Mouse (Mus musculus) CD4-positive helper T cell, adult 2 months (primary cell): Measurements from ENCODE around the gene Ppp1r35.
"Not testable (repeated sequence)": the region's sequence is repeated elsewhere in the genome, so short reads cannot be mapped to it uniquely, and the experiment has no call there.

Experiments
- DNase-seq: peaks from one replicate; pipeline ENCODE4 v3.0.0-alpha.2; 2012; ENCODE audit warnings: low read depth, missing footprints, low spot score

Ppp1r35 gene

GRCm38 (mm10) chr5:137778635-137779034, at the start of gene Ppp1r35:
Ppp1r35 (plus strand) TSS chr5:137778849.
- DNase-seq = peak; percentile 97

DNA sequence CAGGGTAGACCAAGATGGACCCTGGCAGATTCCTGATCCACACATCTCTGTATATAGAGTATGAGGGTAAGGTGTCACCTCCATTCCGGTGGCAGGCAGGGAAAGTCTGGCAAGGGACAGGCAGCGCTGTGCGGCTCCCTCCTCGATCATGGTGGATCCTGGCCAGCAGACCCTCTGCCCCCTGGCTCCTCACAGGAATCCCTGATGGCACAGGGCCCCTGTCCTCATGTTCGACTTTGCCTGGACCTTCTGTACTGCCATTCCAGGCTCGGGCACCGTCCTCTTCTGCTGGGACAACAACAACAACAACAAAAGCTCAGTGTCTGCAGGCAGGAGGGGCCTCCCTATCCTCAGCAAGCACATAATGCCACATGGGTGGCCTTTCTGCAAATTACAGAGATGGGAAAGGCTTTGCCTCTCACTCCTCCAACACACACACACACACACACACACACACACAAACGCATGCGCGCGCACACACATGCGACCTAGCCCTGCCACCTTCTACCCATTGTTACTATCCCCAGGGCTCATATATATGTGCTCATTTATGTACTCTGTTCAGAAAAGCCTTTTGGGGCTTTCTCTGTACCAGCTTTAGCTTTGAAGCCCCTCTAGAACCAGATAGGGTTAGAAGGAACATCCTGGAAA, 44.9 kb upstream of the Ppp1r35 start:
- no peak for DNase-seq

DNA sequence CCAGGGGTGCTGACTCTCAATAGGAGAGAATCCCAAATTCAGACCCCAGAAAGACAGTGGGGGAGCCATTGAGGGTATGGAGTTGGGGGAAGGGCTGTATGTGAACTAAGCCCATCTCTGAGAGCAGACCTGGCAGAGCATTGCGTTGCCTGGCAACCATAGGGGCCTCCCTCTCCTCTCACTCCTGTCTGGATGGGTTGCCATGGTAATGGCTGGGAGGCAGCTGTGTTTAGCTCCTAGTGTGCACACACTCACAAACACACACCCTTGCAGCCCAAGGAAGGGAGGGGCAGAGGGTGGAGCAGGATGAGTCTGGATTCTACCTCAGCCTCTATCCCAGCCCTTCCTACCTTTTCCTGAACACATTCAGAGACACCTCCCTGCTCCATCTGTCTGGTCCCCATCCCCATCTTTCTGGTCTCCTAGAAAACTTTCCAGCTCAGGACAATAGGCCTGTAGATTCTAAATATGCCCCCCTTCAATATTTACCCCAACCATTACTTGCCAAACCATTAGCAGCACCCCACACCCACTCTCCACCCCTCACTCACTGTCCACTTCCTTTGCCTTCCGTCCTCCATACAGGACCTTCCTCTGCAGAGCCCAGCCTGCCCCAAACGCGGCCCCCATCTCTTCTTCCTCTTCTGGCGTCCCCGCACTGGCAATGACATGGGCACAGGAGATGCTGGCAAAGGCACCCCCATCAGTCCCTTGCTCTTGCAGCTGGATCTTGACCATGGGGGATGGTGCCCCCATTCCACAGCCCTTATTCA, 44.2 kb upstream of the Ppp1r35 start:
- DNase-seq = no peak

GRCm38 (mm10) chr5:137737400-137737940, 41.2 kb upstream of the Ppp1r35 start:
- DNase-seq = no peak

GRCm38 (mm10) chr5:137738516-137738915, 40.1 kb upstream of the Ppp1r35 start:
- no peak for DNase-seq

- DNase-seq = no peak
These were observed 39.2 kb upstream of the Ppp1r35 start for GRCm38 (mm10) chr5:137739471-137739870.

DNA sequence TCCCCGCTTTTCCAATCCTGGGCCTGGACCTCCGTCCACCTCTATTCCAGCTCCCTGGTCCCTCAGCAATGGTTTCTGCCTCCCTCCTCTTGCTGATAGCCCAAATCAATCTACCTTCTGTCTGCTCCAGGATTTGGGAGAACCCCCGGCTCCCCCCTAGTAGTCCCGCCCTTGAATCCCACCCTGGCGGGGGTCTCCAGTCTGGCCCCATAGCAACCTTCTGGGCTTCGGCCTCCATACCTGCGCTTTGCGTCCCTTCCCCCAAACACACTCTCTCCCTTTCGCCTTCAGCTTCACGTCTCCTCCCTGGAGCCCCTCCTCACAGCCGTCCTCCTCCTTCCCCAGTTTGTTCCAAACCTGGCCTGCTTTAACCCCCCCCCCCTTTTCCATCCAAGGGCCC, 38.1 kb upstream of the Ppp1r35 start:
- DNase-seq = no peak

DNA sequence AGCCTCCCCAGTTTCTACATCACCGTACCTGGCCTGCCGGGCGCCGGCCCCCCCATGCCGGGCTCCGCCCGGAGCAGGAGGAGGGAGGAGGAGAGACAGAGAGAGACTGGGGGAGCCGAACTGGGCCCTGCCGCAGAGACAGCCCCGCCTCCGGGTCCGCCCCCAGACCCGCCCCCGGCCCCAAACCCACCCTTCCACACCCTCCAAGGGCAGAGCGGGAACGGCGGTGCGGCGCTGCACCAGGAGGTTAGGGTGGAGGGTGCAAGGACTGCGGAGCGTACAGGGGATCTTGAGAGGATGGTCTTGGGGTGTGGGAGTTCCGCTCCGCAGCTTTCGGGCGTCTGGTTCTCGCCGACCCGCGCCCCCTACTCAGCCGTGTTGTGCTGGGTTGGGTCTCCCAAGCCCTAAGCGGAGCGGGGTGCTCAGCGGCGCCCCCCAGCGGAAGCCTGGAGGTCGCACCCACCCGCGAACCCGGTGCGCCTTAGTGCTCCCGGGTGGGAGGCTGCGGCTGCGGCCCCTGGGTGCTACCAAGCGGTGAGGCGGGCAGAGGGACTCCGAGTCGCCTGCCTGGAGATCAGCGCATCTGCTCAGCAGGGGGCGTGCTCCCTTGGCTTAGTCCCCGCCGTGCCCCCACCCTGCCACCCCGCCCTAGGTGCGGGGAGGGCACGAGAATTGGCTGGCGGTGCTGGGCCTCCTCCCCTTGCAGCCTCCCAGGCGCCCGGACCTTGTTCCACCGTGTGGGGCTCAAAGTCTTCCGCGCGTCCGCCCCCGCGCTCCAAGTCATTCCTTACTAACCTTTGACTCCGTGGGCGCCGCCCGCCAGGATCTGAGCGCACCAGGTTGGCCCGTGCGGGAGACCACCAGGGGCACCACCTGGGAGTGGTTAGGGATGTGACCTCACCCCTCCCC, 37.4 kb upstream of the Ppp1r35 start, which contains the start of gene Nyap1:
Gene Nyap1, minus strand, starts transcription at position 585 of the 909 bp plus-strand sequence.
- peak; percentile 87 for DNase-seq

- DNase-seq = no peak
These were observed 36.6 kb upstream of the Ppp1r35 start for GRCm38 (mm10) chr5:137742048-137742447.

- no peak for DNase-seq
These were observed 35.8 kb upstream of the Ppp1r35 start for GRCm38 (mm10) chr5:137742836-137743235.

DNA sequence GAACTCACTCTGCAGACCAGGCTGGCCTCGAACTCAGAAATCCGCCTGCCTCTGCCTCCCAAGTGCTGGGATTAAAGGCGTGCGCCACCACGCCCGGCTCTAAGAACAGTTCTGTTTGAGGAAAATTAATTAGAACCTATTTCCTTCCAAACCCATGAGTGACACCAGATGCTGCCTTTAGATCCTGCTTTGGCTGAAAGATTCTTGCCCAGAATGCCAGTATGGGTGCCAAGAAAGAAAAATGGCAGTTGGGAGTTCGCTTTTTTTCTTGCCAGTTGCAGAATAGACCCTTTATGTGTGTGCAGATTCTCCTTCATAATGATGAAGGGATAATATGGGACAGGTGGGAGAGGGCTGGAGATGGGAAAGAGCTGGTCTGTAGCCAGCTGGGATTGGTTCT, 34.5 kb upstream of the Ppp1r35 start:
- no peak for DNase-seq

DNA sequence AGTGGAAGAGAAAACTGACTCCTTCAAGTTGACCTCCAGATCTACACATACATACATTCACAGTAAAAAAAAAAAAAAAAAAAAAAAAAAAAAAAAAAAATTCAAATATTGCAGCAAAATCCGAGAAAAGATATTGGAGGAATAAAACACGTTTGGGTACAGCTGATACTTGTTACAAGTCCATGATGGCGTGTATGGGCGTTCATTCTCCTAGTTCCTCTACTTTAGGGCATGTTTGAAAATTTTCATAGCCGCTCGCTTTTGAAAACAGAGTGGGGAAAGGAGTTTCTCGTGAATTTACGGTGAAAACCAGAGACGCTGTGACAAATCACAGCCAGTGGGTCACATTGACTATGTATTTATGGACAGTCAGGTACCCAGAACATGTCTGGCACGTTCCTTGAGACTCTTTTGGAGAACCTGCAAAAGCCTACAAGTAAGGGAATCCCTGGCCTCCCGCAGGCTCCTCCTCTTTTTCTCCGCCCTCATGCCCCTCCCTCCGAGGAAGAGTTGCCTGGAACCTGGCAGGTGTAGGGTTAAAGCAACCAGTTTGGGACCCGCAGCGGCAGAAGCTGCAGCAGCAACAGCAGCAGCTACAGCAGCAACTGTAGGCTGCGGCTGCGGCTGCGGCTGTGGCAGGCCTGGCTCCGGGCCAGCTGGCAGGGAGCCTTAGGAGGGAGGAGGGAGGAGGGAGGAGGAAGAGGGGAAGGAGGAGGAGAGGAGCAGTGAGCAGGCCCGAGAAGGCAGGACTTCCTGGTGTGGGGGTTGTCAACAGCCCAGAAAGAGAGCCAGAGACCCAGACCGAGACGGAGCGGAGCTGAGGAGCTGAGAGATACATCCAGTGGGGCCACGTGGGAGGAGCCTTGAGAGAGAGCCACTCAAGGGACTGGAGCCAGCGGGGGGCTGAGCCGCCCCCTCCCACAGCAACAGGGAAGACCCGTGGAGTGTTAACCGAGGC, 33.2 kb upstream of the Ppp1r35 start, which contains the start of gene Tsc22d4:
Gene Tsc22d4, plus strand, starts transcription at position 517 of the 958 bp plus-strand sequence.
- peak; percentile 97 for DNase-seq

DNA sequence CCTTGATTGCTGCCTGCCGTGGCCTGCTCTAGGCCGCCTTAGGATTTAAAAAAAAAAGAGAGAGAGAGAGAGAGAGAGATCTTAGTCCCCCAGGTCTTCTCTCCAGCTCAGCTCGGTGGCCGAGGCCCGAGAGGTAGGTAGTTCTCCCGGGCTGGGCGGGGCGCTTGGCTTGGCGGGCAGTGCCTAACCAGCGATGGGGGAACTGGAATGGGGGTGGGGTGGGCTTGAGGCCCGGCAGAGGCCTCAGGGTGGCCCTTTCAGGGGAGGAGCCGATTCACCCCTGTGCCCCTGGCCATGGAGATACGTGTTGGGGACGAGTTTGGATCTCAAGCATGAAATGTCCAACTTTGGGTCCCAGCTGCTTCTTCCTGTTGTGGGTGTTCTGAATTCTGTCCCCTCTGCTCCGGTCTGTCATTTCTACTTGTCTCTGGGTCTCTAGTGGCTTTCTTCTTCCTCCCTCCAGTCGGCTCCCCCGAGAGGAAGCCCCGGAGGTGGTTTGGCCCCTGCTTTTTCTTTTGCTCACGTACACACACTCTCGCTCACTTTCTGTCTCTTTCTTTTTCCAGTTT, 32.3 kb upstream of the Ppp1r35 start:
- peak; percentile 70 for DNase-seq

DNA sequence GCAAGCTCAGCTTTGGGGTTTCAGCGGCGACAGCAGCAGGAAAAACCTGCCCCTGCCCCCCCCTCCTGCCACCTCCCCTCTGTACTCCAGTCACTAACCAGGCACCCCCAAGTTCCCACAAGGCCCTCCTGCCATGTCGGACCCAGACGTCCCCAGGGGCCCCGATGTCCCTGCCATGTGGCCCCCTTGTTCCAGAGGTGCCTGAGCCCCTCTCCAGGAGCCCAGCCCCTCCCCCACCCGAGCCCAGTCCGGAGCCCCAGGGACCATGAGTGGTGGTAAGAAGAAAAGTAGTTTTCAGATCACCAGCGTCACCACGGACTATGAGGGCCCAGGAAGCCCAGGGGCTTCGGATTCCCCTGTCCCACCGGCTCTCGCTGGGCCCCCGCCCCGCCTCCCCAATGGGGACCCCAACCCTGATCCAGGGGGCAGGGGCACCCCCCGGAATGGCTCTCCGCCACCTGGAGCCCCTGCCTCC, 31.8 kb upstream of the Ppp1r35 start:
- DNase-seq = no peak

DNA sequence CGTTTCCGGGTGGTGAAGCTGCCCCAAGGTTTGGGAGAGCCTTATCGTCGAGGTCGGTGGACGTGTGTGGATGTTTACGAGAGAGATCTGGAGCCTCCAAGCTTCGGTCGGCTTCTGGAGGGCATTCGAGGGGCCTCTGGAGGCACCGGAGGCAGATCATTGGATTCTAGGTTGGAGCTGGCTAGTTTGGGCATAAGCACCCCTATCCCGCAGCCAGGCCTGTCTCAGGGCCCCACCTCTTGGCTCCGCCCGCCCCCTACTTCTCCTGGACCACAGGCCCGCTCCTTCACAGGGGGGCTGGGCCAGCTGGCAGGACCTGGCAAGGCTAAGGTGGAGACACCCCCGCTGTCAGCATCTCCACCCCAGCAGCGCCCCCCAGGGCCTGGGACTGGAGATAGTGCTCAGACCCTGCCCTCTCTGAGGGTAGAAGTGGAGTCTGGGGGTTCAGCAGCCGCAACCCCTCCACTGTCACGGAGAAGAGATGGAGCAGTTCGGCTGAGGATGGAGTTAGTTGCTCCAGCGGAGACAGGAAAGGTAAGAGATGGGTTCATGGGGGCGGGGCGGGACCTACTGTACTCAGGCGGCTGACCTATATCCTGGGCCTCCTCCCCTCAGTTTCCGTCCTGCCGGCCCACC, 31.2 kb upstream of the Ppp1r35 start:
- DNase-seq = peak; percentile 74

- peak; percentile 52 for DNase-seq
These were observed 30.4 kb upstream of the Ppp1r35 start for GRCm38 (mm10) chr5:137748130-137748770.

DNA sequence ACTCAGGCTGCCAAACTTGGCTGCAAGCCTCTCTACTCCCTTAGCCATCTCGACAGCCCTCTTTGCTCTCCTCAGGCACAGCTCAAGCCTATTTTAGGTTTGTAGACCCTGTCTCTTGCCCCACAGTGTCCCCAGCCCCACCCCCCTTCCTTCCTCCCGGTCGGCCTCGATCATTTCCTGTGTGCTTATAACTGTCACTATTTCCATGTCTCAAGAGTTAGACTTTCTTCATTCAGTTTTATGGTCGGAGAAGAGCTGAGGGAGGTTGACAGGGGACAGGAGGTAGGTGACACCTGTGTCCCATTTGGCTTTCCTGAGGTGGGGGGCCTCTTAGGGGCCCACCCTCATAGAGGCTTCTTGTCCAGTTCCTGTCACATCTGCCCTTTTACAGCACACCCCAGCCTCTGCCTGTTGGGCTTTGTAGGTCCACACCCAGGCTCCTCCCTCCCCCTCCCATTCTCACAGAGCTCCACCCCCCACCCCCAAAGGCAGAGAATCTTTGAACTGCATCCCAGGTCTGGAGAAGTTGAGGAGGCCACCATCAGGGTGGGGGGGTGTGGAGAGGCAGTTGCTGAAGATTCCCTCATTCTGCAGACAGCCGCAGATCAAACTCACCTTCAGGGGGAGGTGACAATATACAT, 29.3 kb upstream of the Ppp1r35 start:
- peak; percentile 66 for DNase-seq

DNA sequence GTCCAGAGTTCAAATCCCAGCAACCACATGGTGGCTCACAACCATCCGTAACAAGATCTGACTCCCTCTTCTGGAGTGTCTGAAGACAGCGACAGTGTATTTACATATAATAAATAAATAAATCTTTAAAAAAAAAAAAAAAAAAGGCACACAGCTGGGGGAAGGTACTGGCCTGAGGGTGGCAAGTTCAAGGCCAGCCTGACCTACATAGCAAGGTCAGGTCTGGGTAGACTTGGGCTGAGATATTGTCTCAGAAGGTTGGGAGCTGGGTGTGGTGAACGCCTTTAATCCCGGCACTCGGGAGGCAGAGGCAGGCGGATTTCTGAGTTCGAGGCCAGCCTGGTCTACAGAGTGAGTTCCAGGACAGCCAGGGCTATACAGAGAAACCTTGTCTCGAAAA, 28.4 kb upstream of the Ppp1r35 start:
- not testable (repeated sequence) for DNase-seq
